Mouse (Mus musculus) lung, postnatal 0 days (tissue): ENCODE results near the gene Gm11213. TPM values are rescaled to one million over a fixed set of nuclear protein-coding genes. Genes with fewer than 3 reads are reported as not detected.

Source experiments
- ATAC-seq: fragments of 200-750 bp; cut with Nextera tagmentation; 2 replicates; pipeline ENCODE4 v1.8.0; 2017; ENCODE audit warnings: moderate library complexity
- DNase-seq: peaks from one replicate; pipeline ENCODE4 v3.0.0-alpha.2; 2016; ENCODE audit warnings: low spot score
- H3K27ac ChIP-seq: fragments of 300-500 bp; sonication (generic); 2 replicates; pipeline ENCODE4 v1.5.1; 2014; ENCODE audit warnings: antibody characterized with exemption, mild to moderate bottlenecking, low read length, mixed read lengths
- H3K27me3 ChIP-seq: fragments of 300-500 bp; sonication (generic); replicated peaks from 2 replicates; pipeline ENCODE4 v1.6.1; 2014; ENCODE audit warnings: low read length, mixed read lengths; ENCODE audit not compliant: insufficient read depth
- H3K36me3 ChIP-seq: fragments of 300-500 bp; sonication (generic); 2 replicates; pipeline ENCODE4 v1.6.1; 2014; ENCODE audit warnings: low read length, mixed read lengths; ENCODE audit not compliant: insufficient read depth
- H3K4me1 ChIP-seq: fragments of 300-500 bp; sonication (generic); 2 replicates; pipeline ENCODE4 v1.6.1; 2014; ENCODE audit warnings: antibody characterized with exemption, low read depth, low read length, mixed read lengths; ENCODE audit not compliant: insufficient read depth
- H3K4me2 ChIP-seq: fragments of 300-500 bp; sonication (generic); replicated peaks from 2 replicates; pipeline ENCODE4 v1.6.1; 2014; ENCODE audit warnings: low read depth, mild to moderate bottlenecking, low read length, moderate library complexity, mixed read lengths
- H3K4me3 ChIP-seq: fragments of 300-500 bp; sonication (generic); 2 replicates; pipeline ENCODE4 v1.5.1; 2014; ENCODE audit warnings: low read depth, low read length
- H3K9ac ChIP-seq: fragments of 300-500 bp; sonication (generic); replicated peaks from 2 replicates; pipeline ENCODE4 v1.6.1; 2014; ENCODE audit warnings: low read depth, mild to moderate bottlenecking
- H3K9me3 ChIP-seq: fragments of 300-500 bp; sonication (generic); 2 replicates; pipeline ENCODE4 v1.6.1; 2016; ENCODE audit warnings: low read length, mixed read lengths
- CTCF ChIP-seq: IDR thresholded peaks from 2 replicates; pipeline ENCODE4 v1.5.1; 2016; ENCODE audit warnings: antibody characterized with exemption, mild to moderate bottlenecking
- EP300 ChIP-seq: IDR thresholded peaks from 2 replicates; pipeline ENCODE4 v1.6.1; 2016; ENCODE audit warnings: antibody characterized with exemption, mild to moderate bottlenecking, control low read depth
- WGBS: fragments of 180-500 bp; shearing (Covaris S2); extraction: QIAGEN DNeasy Blood & Tissue Kit; methylation state at CpG from one replicate; pipeline ENCODE4 v1.1.7; 2014; 5-methylcytosine and 5-hydroxymethylcytosine counted together
- polyA plus RNA-seq: library from polyadenylated mRNA; unstranded; fragments of >200 nt; fragmentation: Nextera tagmentation; extraction: Ambion mirVana; gene quantifications from 2 replicates; pipeline ENCODE4 v1.2.1, GENCODE M21; 2015

Gene Gm11213
- polyA plus RNA-seq, 1 experiment from 2014 or later, result not detected

DNA sequence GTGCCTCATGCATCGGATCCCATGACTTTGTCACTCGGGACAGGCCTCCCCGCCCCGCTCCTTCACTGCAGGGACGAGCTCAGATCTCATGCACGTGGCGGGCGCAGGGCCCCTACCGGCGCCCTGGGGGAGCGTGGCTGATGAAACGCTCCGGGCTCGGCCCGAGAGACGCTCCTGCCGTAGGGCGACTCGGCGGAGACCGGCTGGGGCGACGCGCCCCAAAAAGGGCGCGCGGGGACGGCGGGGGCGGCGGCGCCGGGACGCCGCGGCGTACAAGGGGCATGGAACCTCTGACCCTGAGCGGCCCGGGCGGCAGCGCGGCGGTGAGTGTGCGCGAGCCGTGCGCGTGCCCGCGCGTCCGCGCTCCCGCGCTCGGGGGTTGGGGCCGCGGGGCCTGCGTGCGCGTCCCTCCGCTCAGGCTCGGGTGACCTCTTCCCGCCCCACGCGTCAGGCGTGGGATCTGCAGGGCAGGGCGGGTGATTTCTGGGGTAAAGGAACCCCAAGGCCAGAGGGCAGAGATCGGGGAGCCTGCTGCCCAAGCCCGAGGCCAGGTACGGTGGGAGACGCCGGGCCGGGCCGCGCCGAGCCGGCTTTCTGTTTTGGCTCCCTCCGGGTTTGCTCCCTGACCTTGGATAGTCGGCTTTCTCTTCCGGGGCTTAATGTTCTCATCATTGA is 46.5 kb downstream of the Gm11213 start, which contains the start of gene Tmem268:
TSS of gene Tmem268 (plus strand) at position 375 of the 675 bp plus-strand sequence.
- ATAC-seq (peak; percentile 69), DNase-seq (peak; percentile 78)
- TF ChIP-seq CTCF (peak; percentile 49), EP300 (no peak)
- H3K9ac ChIP-seq, result peak within 1 kb of the TSS; percentile 67
- H3K9me3 ChIP-seq, result no peaks in the 10 kb centered on the region
- no peaks in the 10 kb centered on the region for H3K36me3 ChIP-seq
- H3K27me3 ChIP-seq, result no peaks in the 10 kb centered on the region
- H3K4me3 ChIP-seq, result peak within 1 kb of the TSS; percentile 63
- H3K4me1 ChIP-seq, result peaks cover 20% of the 10 kb centered on the region
- peak within 1 kb of the TSS; percentile 89 for H3K27ac ChIP-seq
- H3K4me2 ChIP-seq, result peak within 1 kb of the TSS; percentile 73
- under 1% methylated on average over 50 of the region's 81 CpGs for WGBS

DNA sequence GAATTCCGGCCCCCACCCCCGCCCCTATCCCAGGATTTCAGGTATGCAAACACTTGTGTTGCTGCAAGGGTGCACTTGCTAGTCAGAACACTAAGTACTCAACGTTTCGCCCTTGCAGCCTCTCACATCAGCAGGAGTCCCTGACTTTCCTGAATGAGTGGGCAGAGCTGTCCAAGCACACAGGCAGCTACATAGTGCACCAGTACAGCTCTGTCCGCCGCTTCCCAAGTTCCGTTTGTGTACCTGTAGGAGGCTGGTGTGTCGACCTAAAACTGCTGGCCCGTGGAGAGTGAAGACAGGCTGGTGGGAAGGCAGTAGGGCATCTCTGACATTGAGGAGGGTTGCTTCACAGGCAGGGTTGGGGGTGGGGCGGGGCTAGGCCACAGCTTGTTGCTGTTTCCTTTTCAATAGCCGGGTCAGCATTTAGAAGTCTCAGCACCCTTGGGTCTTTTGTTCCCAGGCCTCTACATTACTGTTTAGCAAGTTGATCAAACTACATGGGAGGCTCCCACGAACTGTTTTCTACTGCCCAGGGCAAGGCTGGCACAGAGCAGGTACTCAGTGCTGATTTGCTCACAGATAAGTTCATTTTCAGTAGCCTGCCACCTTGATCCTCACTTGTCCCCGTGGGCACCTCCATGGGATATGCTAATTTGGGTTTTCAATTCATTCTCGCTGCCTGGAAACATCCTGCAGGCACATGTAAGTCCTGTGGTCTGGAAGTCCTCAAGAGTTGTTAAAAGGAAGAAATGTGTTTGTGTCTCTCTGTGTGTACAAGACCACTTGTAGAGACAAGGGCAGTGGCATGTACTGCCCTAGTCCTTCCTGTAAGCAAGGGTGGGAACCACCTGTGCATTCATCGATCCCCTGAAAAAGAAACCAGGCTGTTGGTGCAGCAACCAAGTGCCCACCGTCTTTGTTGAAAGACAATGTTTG is 47.7 kb downstream of the Gm11213 start:
- Histone ChIP-seq H3K36me3 (peaks cover 5% of the 10 kb centered on the region; the same call in 1 of the 2 replicates), H3K4me3 (no peak overlapping the region; the same call in 1 of the 2 replicates), H3K4me2 (peak overlapping the region; percentile 73), H3K27ac (peak overlapping the region; percentile 83), H3K4me1 (peaks cover 20% of the 10 kb centered on the region), H3K9ac (no peak overlapping the region), H3K27me3 (no peaks in the 10 kb centered on the region), H3K9me3 (no peaks in the 10 kb centered on the region)
- ATAC-seq, result peak; percentile 62
- TF ChIP-seq CTCF, result no peak
- peak; percentile 88 for TF ChIP-seq EP300
- 38% methylated on average over 16 of the region's 16 CpGs for WGBS
- DNase-seq, result peak; percentile 83

DNA sequence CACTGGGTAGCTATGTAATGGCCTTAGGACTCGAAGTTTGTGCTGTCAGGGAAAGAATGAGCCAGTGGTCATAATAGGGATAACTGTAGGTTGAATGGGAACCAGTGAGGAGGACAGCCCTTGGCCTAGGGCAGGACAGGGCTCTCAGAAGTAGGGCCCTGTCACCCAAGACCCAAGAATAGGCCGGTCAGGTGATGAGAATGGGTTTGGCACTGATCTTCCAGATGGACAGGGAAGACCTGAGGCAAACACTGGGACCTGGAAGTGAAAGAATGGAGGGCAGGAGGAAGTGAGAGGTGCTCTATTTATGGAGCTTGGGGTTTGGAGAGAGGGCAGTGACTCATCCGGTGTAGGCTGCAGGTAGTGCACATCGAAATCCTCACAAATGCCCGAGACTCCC is 48.4 kb downstream of the Gm11213 start:
- no peak for ATAC-seq
- no peaks in the 10 kb centered on the region for H3K27me3 ChIP-seq
- peaks cover 13% of the 10 kb centered on the region for H3K36me3 ChIP-seq
- H3K4me1 ChIP-seq, result peaks cover 20% of the 10 kb centered on the region
- no peak overlapping the region for H3K4me3 ChIP-seq
- peak overlapping the region; percentile 83 for H3K27ac ChIP-seq
- no peak overlapping the region for H3K9ac ChIP-seq
- DNase-seq, result no peak
- no peak overlapping the region; the same call in 1 of the 2 replicates for H3K4me2 ChIP-seq
- TF ChIP-seq CTCF (no peak), EP300 (no peak)
- 50% methylated on average over 5 of the region's 5 CpGs for WGBS
- H3K9me3 ChIP-seq, result no peaks in the 10 kb centered on the region

DNA sequence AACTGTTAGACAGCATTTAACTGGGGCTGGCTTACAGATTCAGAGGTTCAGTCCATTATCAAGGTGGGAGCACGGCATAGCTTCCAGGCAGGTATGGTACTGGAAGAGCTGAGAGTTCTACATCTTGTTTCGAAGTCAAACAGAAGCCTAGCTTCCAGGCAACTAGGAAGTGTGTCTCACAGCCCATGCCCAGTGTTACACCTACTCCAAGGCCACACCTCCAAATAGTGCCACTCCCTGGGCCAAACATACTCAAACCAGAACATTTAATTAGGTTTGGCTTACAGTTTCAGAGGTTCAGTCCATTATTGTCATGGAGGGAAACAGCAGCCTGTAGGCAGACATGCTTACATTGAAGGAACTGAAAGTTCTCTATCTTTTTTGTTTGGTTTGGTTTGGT is 50.0 kb downstream of the Gm11213 start:
- no peak overlapping the region for H3K4me3 ChIP-seq
- TF ChIP-seq EP300, result no peak
- no peak for TF ChIP-seq CTCF

DNA sequence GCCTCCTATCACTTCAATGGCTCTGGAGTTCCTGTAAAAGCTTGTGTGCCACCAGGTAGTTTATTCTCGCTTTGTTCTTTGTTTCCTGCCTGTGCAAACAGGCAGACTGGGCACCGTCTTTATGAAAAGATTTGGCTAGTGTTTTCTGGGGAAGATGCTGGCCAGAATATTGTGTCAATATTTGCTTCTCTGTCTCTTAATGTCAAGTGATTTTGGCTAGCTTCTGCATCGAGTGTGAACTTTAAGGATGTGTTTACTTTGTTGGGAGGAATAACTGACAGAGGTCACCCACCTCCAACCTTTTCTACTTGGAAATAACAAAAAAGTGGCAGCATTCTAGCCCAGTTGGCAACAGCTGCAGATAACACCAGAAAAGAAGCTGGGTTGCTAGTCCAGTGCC is 50.4 kb downstream of the Gm11213 start:
- no peak overlapping the region for H3K4me2 ChIP-seq
- ATAC-seq (no peak), DNase-seq (no peak)
- H3K9me3 ChIP-seq, result no peaks in the 10 kb centered on the region
- H3K27me3 ChIP-seq, result no peaks in the 10 kb centered on the region
- H3K4me3 ChIP-seq, result no peak overlapping the region
- TF ChIP-seq EP300 (peak; percentile 31; the same call in 1 of the 2 replicates), CTCF (no peak)
- no peak overlapping the region for H3K9ac ChIP-seq
- peaks cover 14% of the 10 kb centered on the region for H3K4me1 ChIP-seq
- WGBS, result 17% methylated on average over 3 of the region's 3 CpGs
- 0 out of 2 replicates have a peak overlapping the region, but pooled peaks have one; percentile 38 for H3K27ac ChIP-seq
- H3K36me3 ChIP-seq, result peaks cover 22% of the 10 kb centered on the region

More for the DNA sequence above, 50.0 kb downstream of the Gm11213 start:
- Histone ChIP-seq H3K4me1 (peaks cover 14% of the 10 kb centered on the region), H3K27me3 (no peaks in the 10 kb centered on the region), H3K4me2 (no peak overlapping the region), H3K36me3 (peaks cover 22% of the 10 kb centered on the region), H3K27ac (peak overlapping the region; percentile 38; the same call in 1 of the 2 replicates), H3K9ac (no peak overlapping the region), H3K9me3 (no peaks in the 10 kb centered on the region)
- ATAC-seq, result no peak
- WGBS, result 62% methylated on average over 2 of the region's 2 CpGs
- DNase-seq, result peak; percentile 36
